ENCODE assay signal across 8 mouse cellular contexts in genomic region chr10:27133135-27133534, GRCm38 (mm10).
A peak's percentile ranks its signal among the peaks of the same experiment; 100 is the strongest.
DNase-seq lines count a peak whose midpoint lies in the region; ATAC-seq and TF ChIP-seq lines count a peak whose summit lies in the region.
"Had no signal": no experiment of that assay in that cellular context is flagged by ENCODE, and none has a peak within 500 bp of the region (broad histone marks: within the 10 kb centered on the region; RNA-seq: fewer than 3 reads in every experiment).

No protein-coding gene starts in this region.

- no peak for TF ChIP-seq EP300 in stomach, postnatal 0 days (optimal IDR thresholded peaks at IDR 0.05)

- in situ Hi-C loops in Patski (cut with MboI; ENCODE audit: low pct_unique_long_range_greater_than_20kb), result loop anchor here (5.0 to 25.0 kb wide), 4 partner anchors 544 to 1709 kb away; partner anchors contain the start of gene Ptprk

- no peaks in the 10 kb centered on the region for H3K36me3 ChIP-seq in forebrain, embryonic 14.5 days (ENCODE audit: control insufficient read depth, insufficient read depth, low read length)
- H3K36me3 ChIP-seq in midbrain, embryonic 12.5 days, result no peaks in the 10 kb centered on the region
- H3K36me3 ChIP-seq in stomach, postnatal 0 days (ENCODE audit: control insufficient read depth, insufficient read depth, low read length), result no peaks in the 10 kb centered on the region
- H3K36me3 ChIP-seq: heart, embryonic 15.5 days had no signal

- H3K4me2 ChIP-seq in forebrain, embryonic 14.5 days (ENCODE audit: low read length), result no peak overlapping the region
- H3K4me2 ChIP-seq in midbrain, embryonic 12.5 days (replicated peaks), result no peak overlapping the region
- H3K4me2 ChIP-seq in stomach, postnatal 0 days (replicated peaks; ENCODE audit: low read depth), result no peak overlapping the region
- H3K4me2 ChIP-seq: heart, embryonic 15.5 days had no signal

- H3K27me3 ChIP-seq in Patski, result peaks cover 9% of the 10 kb centered on the region
- no peaks in the 10 kb centered on the region for H3K27me3 ChIP-seq in forebrain, embryonic 14.5 days (replicated peaks; ENCODE audit: control insufficient read depth, insufficient read depth, low read length)
- H3K27me3 ChIP-seq in midbrain, embryonic 12.5 days, result no peaks in the 10 kb centered on the region
- H3K27me3 ChIP-seq in stomach, postnatal 0 days (ENCODE audit: control insufficient read depth, insufficient read depth, low read length), result no peaks in the 10 kb centered on the region
- H3K27me3 ChIP-seq: heart, embryonic 15.5 days had no signal

- POLR2A ChIA-PET in Patski (lab: Charles Lee), result no interaction called here

- TF ChIP-seq CTCF in Patski (IDR thresholded peaks at IDR 0.05), result peak; percentile 77
- peak; percentile 93 for TF ChIP-seq CTCF in stomach, postnatal 0 days (IDR thresholded peaks at IDR 0.05; ENCODE audit: low read depth)

- peak; percentile 7 for DNase-seq in Patski (ENCODE audit: low read depth, low spot score)
- DNase-seq in c-Kit-positive CD71-negative TER-119-negative erythroid progenitor cells, embryonic 14.5 days (ENCODE audit: low read depth), result peak; percentile 23
- DNase-seq in forebrain, embryonic 14.5 days (ENCODE audit: low spot score), result peak; percentile 89
- peak; percentile 69 for DNase-seq in hindlimb bud, embryonic 11.5 days (ENCODE audit: extremely low spot score, low read depth, low spot score)
- DNase-seq in layer of hippocampus, postnatal 36 days, result peak; percentile 25 to 50
- DNase-seq in stomach, postnatal 0 days (ENCODE audit: low spot score), result peak; percentile 53

- 5% methylated on average over 1 of the region's 1 CpGs for WGBS in forebrain, embryonic 14.5 days
- 15% methylated on average over 1 of the region's 1 CpGs for WGBS in midbrain, embryonic 12.5 days
- 2% methylated on average over 1 of the region's 1 CpGs for WGBS in stomach, postnatal 0 days

- peak; percentile 47 for ATAC-seq in Patski
- ATAC-seq in forebrain, embryonic 14.5 days, result peak; percentile 91
- ATAC-seq in midbrain, embryonic 12.5 days (ENCODE audit: low FRiP score, low read depth), result peak; percentile 79
- ATAC-seq in stomach, postnatal 0 days (ENCODE audit: low FRiP score, low TSS enrichment), result no peak

- H3K9me3 ChIP-seq in forebrain, embryonic 14.5 days (replicated peaks; ENCODE audit: control insufficient read depth, low read length), result no peaks in the 10 kb centered on the region
- no peaks in the 10 kb centered on the region for H3K9me3 ChIP-seq in midbrain, embryonic 12.5 days
- H3K9me3 ChIP-seq in stomach, postnatal 0 days (ENCODE audit: control insufficient read depth, low read length), result no peaks in the 10 kb centered on the region
- H3K9me3 ChIP-seq: heart, embryonic 15.5 days had no signal

- no peak overlapping the region for H3K4me3 ChIP-seq in forebrain, embryonic 14.5 days (ENCODE audit: low read depth, low read length)
- no peak overlapping the region for H3K4me3 ChIP-seq in midbrain, embryonic 12.5 days
- no peak overlapping the region for H3K4me3 ChIP-seq in stomach, postnatal 0 days (ENCODE audit: low read depth, low read length)
- H3K4me3 ChIP-seq: heart, embryonic 15.5 days had no signal

- CTCF ChIA-PET in Patski (lab: Charles Lee), result no interaction called here

- peaks cover 4% of the 10 kb centered on the region; the same call in 1 of the 2 replicates for H3K4me1 ChIP-seq in forebrain, embryonic 14.5 days (ENCODE audit: control insufficient read depth, insufficient read depth, low read length)
- no peaks in the 10 kb centered on the region for H3K4me1 ChIP-seq in midbrain, embryonic 12.5 days
- no peaks in the 10 kb centered on the region for H3K4me1 ChIP-seq in stomach, postnatal 0 days (replicated peaks; ENCODE audit: control insufficient read depth, insufficient read depth)

- H3K27ac ChIP-seq in forebrain, embryonic 14.5 days (ENCODE audit: low read depth, low read length), result no peak overlapping the region
- no peak overlapping the region for H3K27ac ChIP-seq in midbrain, embryonic 12.5 days (replicated peaks)
- H3K27ac ChIP-seq in stomach, postnatal 0 days (replicated peaks), result no peak overlapping the region
- H3K27ac ChIP-seq: heart, embryonic 15.5 days had no signal

- H3K9ac ChIP-seq in forebrain, embryonic 14.5 days (ENCODE audit: low read length), result no peak overlapping the region
- no peak overlapping the region for H3K9ac ChIP-seq in midbrain, embryonic 12.5 days (replicated peaks)
- no peak overlapping the region for H3K9ac ChIP-seq in stomach, postnatal 0 days (ENCODE audit: low read length)
- H3K9ac ChIP-seq: heart, embryonic 15.5 days had no signal

Comparison
In these comparisons a context has a peak if more than half of its experiments do, and no peak if none do; other contexts are left out.
1. DNase-seq: peak in every context shown above with its lines; median percentile 89 in forebrain, embryonic 14.5 days; 69 in hindlimb bud, embryonic 11.5 days; 53 in stomach, postnatal 0 days; 38 in layer of hippocampus, postnatal 36 days; 23 in c-Kit-positive CD71-negative TER-119-negative erythroid progenitor cells, embryonic 14.5 days; 7 in Patski.